Mouse (Mus musculus) embryonic stem cell, embryonic (primary cell): ENCODE results near the gene Prkn.

ENCODE experiments used
- CTCF ChIA-PET, 4 experiments: fragments of 300-600 bp in 2 of 4; fragments of 350-600 bp in 2 of 4; sonication (Branson Sonifier 250); formaldehyde crosslinking; loops; one replicate each; lab custom pipeline; 2022; ENCODE audit warnings: inconsistent platforms in 2 of 4; lab: Charles Lee
- POLR2A ChIA-PET, 4 experiments: fragments of 300-600 bp in 2 of 4; fragments of 350-600 bp in 2 of 4; sonication (Branson Sonifier 250); formaldehyde crosslinking; loops; one replicate each; lab custom pipeline; 2022; ENCODE audit warnings: antibody characterized with exemption in 4 of 4, inconsistent platforms in 1 of 4; lab: Charles Lee

Gene Prkn

GRCm38 (mm10) chr17:11795979-11796378 is 955.8 kb downstream of the Prkn start:
- POLR2A ChIA-PET = no interaction called here
- CTCF ChIA-PET = interaction anchor here in 1 of 4 experiments (0.6 kb wide), 1 partner anchor 177 kb away, joined by 4 read pairs; no protein-coding TSS in a partner anchor

- ChIA-PET POLR2A (no interaction called here), CTCF (no interaction called here)
Observed at GRCm38 (mm10) chr17:11801226-11801625, 961.0 kb downstream of the Prkn start.

GRCm38 (mm10) chr17:11807280-11807679 is 967.1 kb downstream of the Prkn start:
- ChIA-PET CTCF (no interaction called here), POLR2A (no interaction called here)

- POLR2A ChIA-PET = no interaction called here
- CTCF ChIA-PET = no interaction called here
Observed at GRCm38 (mm10) chr17:11817886-11818285, 977.7 kb downstream of the Prkn start.

GRCm38 (mm10) chr17:11819506-11819905 is 979.3 kb downstream of the Prkn start:
- POLR2A ChIA-PET = no interaction called here

GRCm38 (mm10) chr17:11820757-11821156 is 980.6 kb downstream of the Prkn start:
- POLR2A ChIA-PET = no interaction called here
- CTCF ChIA-PET = interaction anchor here in 1 of 4 experiments (0.6 kb wide), 1 partner anchor 813 kb away, joined by 3 read pairs; no protein-coding TSS in a partner anchor

More at GRCm38 (mm10) chr17:11819506-11819905, 979.3 kb downstream of the Prkn start:
- CTCF ChIA-PET = interaction anchor here in 1 of 4 experiments (0.7 kb wide), 1 partner anchor 852 kb away, joined by 3 read pairs; no protein-coding TSS in a partner anchor

GRCm38 (mm10) chr17:11829501-11829900 is 989.3 kb downstream of the Prkn start:
- ChIA-PET POLR2A (interaction anchor here in 1 of 4 experiments (0.6 kb wide), 1 partner anchor 836 kb away, joined by 3 read pairs; no protein-coding TSS in a partner anchor), CTCF (no interaction called here)

- CTCF ChIA-PET = no interaction called here
- POLR2A ChIA-PET = no interaction called here
Observed at GRCm38 (mm10) chr17:11837121-11837520, 996.9 kb downstream of the Prkn start.

GRCm38 (mm10) chr17:11844436-11844835 is 1004.3 kb downstream of the Prkn start:
- ChIA-PET POLR2A (no interaction called here), CTCF (no interaction called here)

- ChIA-PET CTCF (no interaction called here), POLR2A (no interaction called here)
Observed at GRCm38 (mm10) chr17:11844989-11845388, 1004.8 kb downstream of the Prkn start.

- POLR2A ChIA-PET = no interaction called here
Observed at GRCm38 (mm10) chr17:11845506-11845905, 1005.3 kb downstream of the Prkn start.

GRCm38 (mm10) chr17:11854571-11854970 is 1014.4 kb downstream of the Prkn start:
- ChIA-PET POLR2A (no interaction called here), CTCF (no interaction called here)

More at GRCm38 (mm10) chr17:11845506-11845905, 1005.3 kb downstream of the Prkn start:
- CTCF ChIA-PET = no interaction called here

- POLR2A ChIA-PET = no interaction called here
- CTCF ChIA-PET = no interaction called here
Observed at GRCm38 (mm10) chr17:11858772-11859405, 1018.7 kb downstream of the Prkn start.

GRCm38 (mm10) chr17:11861178-11861577 is 1021.0 kb downstream of the Prkn start:
- ChIA-PET CTCF (no interaction called here), POLR2A (no interaction called here)

- ChIA-PET CTCF (no interaction called here), POLR2A (no interaction called here)
Observed at GRCm38 (mm10) chr17:11862360-11862759, 1022.2 kb downstream of the Prkn start.

GRCm38 (mm10) chr17:11863017-11863416 is 1022.8 kb downstream of the Prkn start:
- POLR2A ChIA-PET = no interaction called here
- CTCF ChIA-PET = interaction anchor here in 1 of 4 experiments (0.6 kb wide), 1 partner anchor 172 kb away, joined by 3 read pairs; no protein-coding TSS in a partner anchor

GRCm38 (mm10) chr17:11866231-11866630 is 1026.0 kb downstream of the Prkn start:
- ChIA-PET POLR2A (no interaction called here), CTCF (no interaction called here)

- ChIA-PET CTCF (interaction anchor here in 1 of 4 experiments (1.0 kb wide), 1 partner anchor 36 kb away, joined by 3 read pairs; no protein-coding TSS in a partner anchor), POLR2A (no interaction called here)
Observed at GRCm38 (mm10) chr17:11867334-11868095, 1027.3 kb downstream of the Prkn start.

GRCm38 (mm10) chr17:11870546-11870945 is 1030.4 kb downstream of the Prkn start:
- ChIA-PET CTCF (no interaction called here), POLR2A (no interaction called here)

- CTCF ChIA-PET = no interaction called here
- POLR2A ChIA-PET = interaction anchor here in 1 of 4 experiments (1.9 kb wide), 1 partner anchor 14 kb away, joined by 5 read pairs; no protein-coding TSS in a partner anchor
Observed at GRCm38 (mm10) chr17:11876240-11876639, 1036.1 kb downstream of the Prkn start.
